Mouse (Mus musculus) olfactory bulb, adult 2 months (tissue): ENCODE measurements around the gene Gm28048. TPM values are rescaled to one million over a fixed set of nuclear protein-coding genes. Genes with fewer than 3 reads are reported as not detected.
A peak's percentile ranks its signal among the peaks of the same experiment; 100 is the strongest.

ENCODE experiments used
- H3K27ac ChIP-seq: fragments of 200-500 bp; 2 replicates; pipeline ENCODE4 v1.5.1; 2012; ENCODE audit warnings: low read depth, low read length; ENCODE audit not compliant: insufficient read depth
- H3K4me1 ChIP-seq: fragments of 200-500 bp; 2 replicates; pipeline ENCODE4 v1.6.1; 2012; ENCODE audit warnings: low read length; ENCODE audit not compliant: control insufficient read depth, insufficient read depth
- H3K4me3 ChIP-seq: fragments of 200-500 bp; 2 replicates; pipeline ENCODE4 v1.5.1; 2012; ENCODE audit warnings: mild to moderate bottlenecking, low read depth, low read length, moderate library complexity; ENCODE audit not compliant: insufficient read depth
- CTCF ChIP-seq: fragments of 200-500 bp; IDR thresholded peaks from 2 replicates; pipeline ENCODE4 v1.5.1; 2012; ENCODE audit warnings: low read depth, mild to moderate bottlenecking, low read length, moderate library complexity; ENCODE audit not compliant: insufficient read depth
- POLR2A ChIP-seq: fragments of 200-500 bp; IDR thresholded peaks from 2 replicates; pipeline ENCODE4 v1.6.1; 2012; ENCODE audit warnings: mild to moderate bottlenecking, low read depth, low read length, moderate library complexity; ENCODE audit not compliant: insufficient read depth
- WGBS: fragments of 180-500 bp; shearing (Covaris S2); methylation state at CpG from one replicate; pipeline ENCODE4 v1.1.7; 2018; 5-methylcytosine and 5-hydroxymethylcytosine counted together
- polyA plus RNA-seq: library from polyadenylated mRNA; stranded (reverse); fragments of >200 nt; gene quantifications from 2 replicates; pipeline ENCODE4 v1.2.4, GENCODE M21; 2012; ENCODE audit warnings: low replicate concordance; ENCODE audit not compliant: missing spikeins, insufficient read depth, insufficient read length

The Gm28048 gene
- polyA plus RNA-seq, 1 experiment: not detected

DNA sequence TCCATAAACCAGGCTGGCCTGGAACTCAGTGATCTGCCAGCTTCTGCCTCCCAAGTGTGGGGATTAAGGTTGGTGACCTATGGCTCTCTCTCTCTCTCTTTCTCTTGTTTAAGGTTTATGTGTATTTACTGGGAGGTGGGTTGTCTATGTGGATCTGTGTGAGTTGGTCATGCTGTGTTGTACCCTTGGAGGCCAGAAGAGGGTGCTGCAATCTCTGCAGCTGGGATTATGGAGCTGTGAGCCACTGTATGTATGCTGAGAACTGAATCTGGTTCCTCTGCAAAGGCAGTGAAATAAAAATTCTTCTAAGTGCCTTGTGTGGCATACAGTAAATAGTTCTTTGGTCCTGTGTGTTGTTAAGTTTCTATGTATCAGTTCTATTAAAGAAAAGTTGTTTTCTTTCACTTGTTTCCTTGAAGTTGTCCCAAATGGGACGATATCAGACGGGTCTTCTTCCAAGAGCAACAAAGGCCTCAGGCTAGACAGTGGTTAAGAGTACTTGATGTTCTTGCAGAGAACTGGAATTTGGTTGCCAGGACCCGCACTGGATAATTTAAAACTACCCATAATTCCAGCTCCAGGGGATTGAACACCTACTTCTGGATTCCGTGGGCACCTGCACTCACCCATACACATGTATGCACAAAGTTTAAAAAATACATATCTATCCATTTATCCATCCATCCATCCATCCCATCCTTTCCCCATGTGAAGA is 31.8 kb upstream of the Gm28048 start:
- TF ChIP-seq CTCF: no peak
- no peak for TF ChIP-seq POLR2A
- H3K4me1 ChIP-seq: no peaks in the 10 kb centered on the region
- H3K4me3 ChIP-seq: no peak overlapping the region
- H3K27ac ChIP-seq: no peak overlapping the region
- WGBS: 90% methylated on average over 4 of the region's 4 CpGs

DNA sequence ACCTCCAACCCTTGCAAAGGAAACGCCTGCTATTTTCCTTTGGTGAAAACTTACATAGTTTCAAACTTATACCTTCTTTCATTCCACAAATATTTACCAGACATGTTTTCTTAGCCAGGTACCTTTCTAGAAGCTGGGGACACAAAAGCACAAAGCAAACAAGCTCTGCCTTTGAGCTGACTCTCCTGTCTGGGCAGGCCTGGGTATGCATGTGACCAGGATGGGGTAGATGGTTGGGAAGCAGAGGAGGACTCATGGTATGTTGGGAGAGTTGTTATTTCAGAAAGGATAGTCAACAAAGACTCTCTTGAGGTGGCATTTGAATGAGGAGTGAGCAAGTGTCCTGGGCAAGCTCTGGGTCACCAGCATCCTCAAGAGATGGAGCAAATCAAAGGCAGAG is 31.2 kb upstream of the Gm28048 start:
- no peak overlapping the region for H3K27ac ChIP-seq
- TF ChIP-seq POLR2A (no peak), CTCF (no peak)
- WGBS: 97% methylated on average over 1 of the region's 1 CpGs

DNA sequence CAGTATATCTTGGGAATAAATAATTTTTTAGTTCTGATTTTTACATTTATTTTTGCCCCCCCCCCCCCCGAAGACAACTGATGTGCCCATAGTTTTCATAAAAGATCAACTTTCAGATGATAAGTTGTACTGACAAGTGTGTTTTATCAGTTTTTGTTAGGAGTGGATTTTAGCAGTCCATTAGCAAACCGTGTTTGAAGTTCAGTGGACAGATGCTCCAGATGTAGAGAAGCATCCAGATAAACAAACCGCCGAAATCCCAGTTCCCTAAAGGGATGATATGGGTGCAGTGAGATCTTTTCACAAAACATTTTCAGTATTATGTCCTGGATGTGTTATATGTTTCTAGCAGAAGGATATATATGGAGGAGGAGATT is 26.9 kb upstream of the Gm28048 start:
- peaks cover 4% of the 10 kb centered on the region; the same call in 1 of the 2 replicates for H3K4me1 ChIP-seq
- no peak for TF ChIP-seq CTCF
- TF ChIP-seq POLR2A: no peak
- H3K4me3 ChIP-seq: no peak overlapping the region
- H3K27ac ChIP-seq: no peak overlapping the region
- 24% methylated on average over 4 of the region's 4 CpGs for WGBS

More for the DNA sequence above, 31.2 kb upstream of the Gm28048 start:
- Histone ChIP-seq H3K4me1 (no peaks in the 10 kb centered on the region), H3K4me3 (no peak overlapping the region)

DNA sequence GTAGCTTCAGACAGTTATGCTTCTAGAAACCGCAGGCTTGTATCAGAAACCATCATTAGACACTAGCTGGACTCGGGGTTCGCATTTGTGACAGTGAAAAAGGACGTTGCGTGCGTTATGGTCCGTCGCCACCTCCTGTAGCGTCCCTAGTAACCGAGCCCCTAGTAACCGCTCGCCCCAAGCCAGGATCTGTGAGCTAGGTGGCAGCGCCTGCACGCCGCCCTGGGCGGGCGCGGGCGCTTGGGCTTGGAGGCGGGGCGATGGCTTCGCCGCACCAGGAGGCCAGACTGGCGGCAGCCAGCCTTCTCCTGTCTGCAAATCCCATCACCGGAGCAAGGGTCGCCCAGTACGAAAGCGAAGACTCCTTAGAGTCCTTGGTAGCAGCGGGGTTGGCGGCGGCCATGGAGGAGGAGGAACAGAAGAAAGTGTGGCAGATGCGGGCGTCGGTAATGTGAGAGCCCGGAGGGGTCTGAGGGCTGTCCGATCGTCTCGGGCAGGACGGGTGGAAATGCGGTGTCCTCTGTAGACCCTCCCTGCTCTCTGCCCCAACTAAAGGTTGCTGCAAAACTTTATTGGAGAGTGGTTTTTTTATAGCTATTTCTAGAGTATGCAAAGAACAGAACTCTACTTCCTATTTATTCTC is 26.4 kb upstream of the Gm28048 start:
- Histone ChIP-seq H3K27ac (peak overlapping the region; percentile 44), H3K4me1 (peaks cover 4% of the 10 kb centered on the region; the same call in 1 of the 2 replicates), H3K4me3 (peak overlapping the region; percentile 65)
- under 1% methylated on average over 40 of the region's 40 CpGs for WGBS
- TF ChIP-seq CTCF: no peak; the same call in 1 of the 2 replicates
- peak; percentile 24; the same call in 1 of the 2 replicates for TF ChIP-seq POLR2A

DNA sequence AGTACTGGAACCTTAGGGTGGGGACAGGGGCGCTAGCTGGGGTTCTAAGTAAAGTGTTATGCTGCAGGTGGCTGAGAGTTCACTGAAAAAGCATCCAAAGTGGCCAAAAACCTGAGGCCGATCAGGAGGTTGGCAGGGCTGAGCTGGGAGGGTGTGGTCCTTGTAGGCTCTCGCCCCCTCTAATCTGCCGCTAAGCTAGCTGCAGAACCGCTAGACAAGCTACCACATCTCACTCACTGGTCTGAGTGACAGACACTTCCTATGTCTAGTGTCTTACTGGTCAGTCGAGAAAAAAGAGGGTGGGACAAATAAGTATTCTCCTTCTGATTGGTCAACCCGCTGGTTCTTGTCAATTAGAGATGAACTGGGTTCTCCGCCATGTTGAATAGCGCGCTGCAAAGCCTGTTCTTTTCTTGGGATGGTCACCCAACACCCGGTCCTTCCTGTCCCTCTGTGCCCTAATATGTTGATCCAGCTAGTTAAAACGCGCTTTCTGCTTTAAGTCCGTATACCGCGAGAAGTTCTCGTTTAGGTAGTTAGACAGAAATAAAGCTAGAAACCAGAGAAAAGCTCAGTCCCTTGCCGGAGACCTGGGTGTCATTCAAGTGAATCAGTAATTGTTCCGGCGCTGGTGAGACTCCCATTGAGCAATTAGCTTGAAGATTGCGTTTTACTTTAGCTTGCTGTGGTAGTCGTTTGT is 25.7 kb upstream of the Gm28048 start, which contains the start of gene Fam161a:
TSS of gene Fam161a (plus strand) at position 51 of the 700 bp plus-strand sequence.
- TF ChIP-seq POLR2A (no peak), CTCF (no peak)

DNA sequence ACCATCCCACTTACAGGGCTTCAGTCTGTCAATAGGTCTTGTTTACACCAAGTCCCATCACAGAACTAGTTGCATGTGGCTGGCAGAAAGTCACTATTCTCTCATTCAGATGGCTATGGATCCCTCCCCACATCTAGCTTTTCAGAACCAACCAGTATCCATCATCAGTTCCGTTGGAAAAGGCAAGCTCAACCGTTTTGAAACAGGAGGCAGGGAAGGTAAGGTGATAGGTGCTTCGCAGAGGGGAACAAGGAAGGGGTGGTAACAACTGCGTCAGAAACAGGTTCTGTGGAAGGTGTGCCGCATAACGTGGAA is 25.2 kb upstream of the Gm28048 start:
- Histone ChIP-seq H3K4me3 (peak overlapping the region; percentile 65), H3K27ac (peak overlapping the region; percentile 16), H3K4me1 (peaks cover 4% of the 10 kb centered on the region; the same call in 1 of the 2 replicates)
- TF ChIP-seq CTCF: no peak
- no peak for TF ChIP-seq POLR2A
- 12% methylated on average over 6 of the region's 6 CpGs for WGBS

More for the DNA sequence above, 25.7 kb upstream of the Gm28048 start, which contains the start of gene Fam161a:
- Histone ChIP-seq H3K4me1 (peaks cover 4% of the 10 kb centered on the region; the same call in 1 of the 2 replicates), H3K4me3 (peak within 1 kb of the TSS; percentile 65), H3K27ac (peak within 1 kb of the TSS; percentile 44)
- 3% methylated on average over 22 of the region's 22 CpGs for WGBS

DNA sequence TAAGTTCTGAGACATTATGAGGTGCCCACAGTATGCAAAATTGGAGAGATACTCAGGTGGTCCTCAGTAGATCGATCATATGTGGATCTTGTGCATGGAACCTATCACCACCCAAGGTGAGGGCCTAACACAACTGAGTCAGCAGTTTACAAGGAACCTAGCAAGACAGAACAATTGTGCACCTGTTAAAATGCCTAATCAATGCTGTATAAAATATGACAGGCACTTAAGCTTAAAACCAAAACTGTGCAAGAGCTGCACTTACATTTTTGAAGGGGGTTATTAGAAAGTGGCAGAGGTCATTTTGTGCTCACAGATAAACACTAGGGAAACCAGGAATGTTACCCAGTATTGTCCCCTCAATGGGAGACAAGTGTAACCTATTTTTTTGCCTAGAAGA is 23.4 kb upstream of the Gm28048 start:
- H3K4me3 ChIP-seq: no peak overlapping the region
- H3K27ac ChIP-seq: no peak overlapping the region
- TF ChIP-seq POLR2A (no peak), CTCF (no peak)
- peaks cover 4% of the 10 kb centered on the region; the same call in 1 of the 2 replicates for H3K4me1 ChIP-seq
- 85% methylated on average over 1 of the region's 1 CpGs for WGBS

DNA sequence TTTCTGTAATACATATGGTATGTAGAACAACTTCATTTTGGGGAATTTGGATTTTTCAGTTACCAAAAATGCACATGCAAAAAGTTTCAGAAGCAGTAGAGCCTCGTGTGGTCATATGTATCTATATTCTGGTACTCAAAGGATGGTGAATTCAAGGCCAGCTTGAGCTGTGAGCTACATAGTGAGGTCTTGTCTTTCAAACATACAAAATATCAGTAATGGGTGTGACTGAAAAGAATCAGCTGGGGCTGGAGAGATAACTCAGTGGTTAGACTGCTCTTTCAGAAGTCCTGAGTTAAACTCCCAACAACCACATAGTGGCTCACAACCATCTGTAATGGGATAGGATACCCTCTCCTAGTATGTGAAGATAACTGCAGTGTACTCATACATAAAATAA is 16.4 kb upstream of the Gm28048 start:
- H3K4me1 ChIP-seq: no peaks in the 10 kb centered on the region
- no peak for TF ChIP-seq POLR2A
- no peak for TF ChIP-seq CTCF
- WGBS: 90% methylated on average over 1 of the region's 1 CpGs
- no peak overlapping the region for H3K27ac ChIP-seq
- H3K4me3 ChIP-seq: no peak overlapping the region

DNA sequence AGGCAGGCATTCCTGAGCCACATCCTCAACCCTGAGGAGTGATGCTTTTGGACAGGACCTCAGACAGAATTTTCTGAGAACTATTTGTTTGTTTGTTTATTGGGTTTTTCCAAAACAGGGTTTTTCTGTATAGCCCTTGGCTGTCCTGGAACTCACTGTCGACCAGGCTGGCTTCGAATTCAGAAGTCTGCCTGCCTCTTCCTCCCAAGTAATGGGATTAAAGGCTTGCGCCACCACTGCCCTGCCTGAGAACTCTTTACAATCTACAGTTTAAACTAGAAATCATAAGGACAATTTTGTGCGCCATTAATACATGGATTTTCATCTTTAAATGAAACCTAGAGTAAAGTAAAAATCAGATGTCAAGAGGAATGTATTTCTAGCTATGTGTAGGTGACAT is 13.6 kb upstream of the Gm28048 start:
- Histone ChIP-seq H3K27ac (no peak overlapping the region), H3K4me1 (peaks cover 2% of the 10 kb centered on the region; the same call in 1 of the 2 replicates), H3K4me3 (no peak overlapping the region)
- WGBS: 90% methylated on average over 4 of the region's 4 CpGs
- TF ChIP-seq CTCF: no peak
- no peak for TF ChIP-seq POLR2A
